8 mouse cellular contexts compared by ENCODE assay signal in genomic region chr6:108784056-108784455, GRCm38 (mm10). TPM values are rescaled to one million over a fixed set of nuclear protein-coding genes. Genes with fewer than 3 reads are reported as not detected.
DNase-seq lines count a peak whose midpoint lies in the region; ATAC-seq and TF ChIP-seq lines count a peak whose summit lies in the region.

No protein-coding gene starts in this region.

- DNase-seq in retina, embryonic 14.5 days (ENCODE audit: low spot score): peak; percentile 9
- DNase-seq in retina, postnatal 1 day: no peak
- DNase-seq in hindbrain, embryonic 14.5 days (ENCODE audit: low spot score): no peak
- DNase-seq in lung, postnatal 10 days: peak; percentile 44
- no peak for DNase-seq in cerebellum, adult 9-11 months
- DNase-seq in layer of hippocampus, adult 11-12 months (ENCODE audit: low spot score): no peak

- H3K4me3 ChIP-seq in bone marrow, adult 2 months (replicated peaks; ENCODE audit: control insufficient read depth, low read depth, low read length): peak overlapping the region; percentile 96
- H3K4me3 ChIP-seq in hindbrain, embryonic 14.5 days (replicated peaks; ENCODE audit: low read length): peak overlapping the region; percentile 84

- no peak for TF ChIP-seq POLR2A in bone marrow, adult 2 months (IDR thresholded peaks at IDR 0.05; ENCODE audit: borderline replicate concordance, control insufficient read depth, low read depth, low read length)

- H3K4me2 ChIP-seq in hindbrain, embryonic 14.5 days (replicated peaks): peak overlapping the region; percentile 80

- peak overlapping the region; percentile 94 for H3K9ac ChIP-seq in hindbrain, embryonic 14.5 days

- 0 out of 2 replicates have a peak, but pooled peaks cover 2% of the 10 kb centered on the region for H3K36me3 ChIP-seq in hindbrain, embryonic 14.5 days (replicated peaks; ENCODE audit: control insufficient read depth, insufficient read depth)

- TF ChIP-seq CTCF in bone marrow, adult 2 months (IDR thresholded peaks at IDR 0.05; ENCODE audit: control insufficient read depth, insufficient read depth, low read length): no peak

- H3K27ac ChIP-seq in bone marrow, adult 2 months (ENCODE audit: control insufficient read depth, insufficient read depth, low read depth, low read length, poor library complexity): 0 out of 2 replicates have a peak overlapping the region, but pooled peaks have one; percentile 14
- H3K27ac ChIP-seq in hindbrain, embryonic 14.5 days: peak overlapping the region; percentile 86; the same call in 1 of the 2 replicates

- WGBS in bone marrow, adult 2 months: 16% methylated on average over 11 of the region's 11 CpGs
- WGBS in hindbrain, embryonic 14.5 days: 41% methylated on average over 11 of the region's 11 CpGs

- no peak for ATAC-seq in hindbrain, embryonic 14.5 days (ENCODE audit: low FRiP score)
- no peak for ATAC-seq in activated CD4-positive, CD25-positive, alpha-beta regulatory T cell, adult 4 months

- H3K9me3 ChIP-seq in hindbrain, embryonic 14.5 days (ENCODE audit: control insufficient read depth, low read length): no peaks in the 10 kb centered on the region

- H3K4me1 ChIP-seq in bone marrow, adult 2 months (ENCODE audit: control insufficient read depth, insufficient read depth, low read length): peaks cover 1% of the 10 kb centered on the region
- peaks cover 21% of the 10 kb centered on the region for H3K4me1 ChIP-seq in hindbrain, embryonic 14.5 days (replicated peaks; ENCODE audit: control insufficient read depth, insufficient read depth, low read length)

- no peaks in the 10 kb centered on the region for H3K27me3 ChIP-seq in hindbrain, embryonic 14.5 days (ENCODE audit: control insufficient read depth, insufficient read depth, low read length)

RNA-seq across cellular contexts. Expression of gene Arl8b, which starts 1.2 kb away (rescaled TPM):
- polyA plus RNA-seq in bone marrow, adult 2 months (2011; ENCODE audit: insufficient read depth, insufficient read length, low replicate concordance, missing spikeins): 12.9 and 15.7 TPM in 2 replicates
- polyA plus RNA-seq in hindbrain, embryonic 14.5 days (2014; fragmentation: Nextera tagmentation; extraction: Ambion mirVana): 124 and 137 TPM in 2 replicates
- polyA plus RNA-seq in activated CD4-positive, CD25-positive, alpha-beta regulatory T cell, adult 4 months (2017; shearing (Covaris generic)): 10 to 100 TPM; 41.0 to 42.6 TPM

RNA-seq across cellular contexts. Expression of gene Edem1, which starts 44.4 kb away (rescaled TPM):
- 36.5 and 66.4 TPM in 2 replicates for polyA plus RNA-seq in bone marrow, adult 2 months (2011; ENCODE audit: insufficient read depth, insufficient read length, low replicate concordance, missing spikeins)
- 8.9 and 9.7 TPM in 2 replicates for polyA plus RNA-seq in hindbrain, embryonic 14.5 days (2014; fragmentation: Nextera tagmentation; extraction: Ambion mirVana)
- polyA plus RNA-seq in activated CD4-positive, CD25-positive, alpha-beta regulatory T cell, adult 4 months (2017; shearing (Covaris generic)): 10 to 100 TPM; 57.3 to 57.9 TPM

Comparison
In these comparisons a context has a peak if more than half of its experiments do, and no peak if none do; other contexts are left out.
1. DNase-seq: peak in retina, embryonic 14.5 days (single experiment) and lung, postnatal 10 days (single experiment); none in retina, postnatal 1 day (single experiment), hindbrain, embryonic 14.5 days (single experiment), cerebellum, adult 9-11 months (single experiment) and layer of hippocampus, adult 11-12 months (single experiment).